In the genomic region with DNA sequence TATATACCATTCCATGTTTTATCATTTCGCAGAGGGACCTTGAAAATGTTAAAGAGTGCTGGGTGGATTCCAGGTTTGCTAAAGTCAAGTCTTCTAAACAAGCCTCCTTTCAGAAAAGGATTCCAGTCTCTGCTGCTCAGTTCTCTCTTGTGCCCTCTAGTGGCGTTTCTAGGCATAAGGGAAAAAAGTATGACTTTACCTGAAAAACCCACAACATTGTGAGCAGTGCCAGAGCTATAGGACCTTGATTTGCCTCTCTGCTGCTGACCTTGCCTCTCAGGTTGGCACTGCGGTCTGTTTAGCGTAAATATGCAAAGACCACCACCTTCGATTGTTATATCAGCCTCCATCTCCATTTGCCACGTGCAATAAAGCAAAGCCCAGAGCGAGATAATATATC, we compare ENCODE assay signal across 9 mouse cellular contexts. TPM values are rescaled to one million over a fixed set of nuclear protein-coding genes. Genes with fewer than 3 reads are reported as not detected.
DNase-seq lines count a peak whose midpoint lies in the region; ATAC-seq and TF ChIP-seq lines count a peak whose summit lies in the region.
"Had no signal": no experiment of that assay in that cellular context is flagged by ENCODE, and none has a peak within 500 bp of the region (broad histone marks: within the 10 kb centered on the region; RNA-seq: fewer than 3 reads in every experiment).

No protein-coding gene starts in this region.

- H3K9ac ChIP-seq in heart, adult 2 months (ENCODE audit: low read depth, low read length) = no peak overlapping the region
- no peak overlapping the region for H3K9ac ChIP-seq in kidney, embryonic 16.5 days (replicated peaks; ENCODE audit: low read length)
- H3K9ac ChIP-seq in stomach, embryonic 16.5 days (ENCODE audit: low read length) = no peak overlapping the region
- H3K9ac ChIP-seq: hindbrain, embryonic 15.5 days had no signal

- no peak overlapping the region for H3K4me3 ChIP-seq in heart, adult 2 months
- no peak overlapping the region for H3K4me3 ChIP-seq in kidney, embryonic 16.5 days (ENCODE audit: low read length)
- H3K4me3 ChIP-seq in stomach, embryonic 16.5 days (replicated peaks; ENCODE audit: low read length) = no peak overlapping the region
- H3K4me3 ChIP-seq: hindbrain, embryonic 15.5 days had no signal

- peak overlapping the region; percentile 5; the same call in 1 of the 2 replicates for H3K4me2 ChIP-seq in kidney, embryonic 16.5 days (replicated peaks; ENCODE audit: low read depth, low read length)
- H3K4me2 ChIP-seq in stomach, embryonic 16.5 days (ENCODE audit: low read depth, low read length) = no peak overlapping the region
- H3K4me2 ChIP-seq: hindbrain, embryonic 15.5 days had no signal

- TF ChIP-seq EP300 in heart, adult 2 months (IDR thresholded peaks at IDR 0.05; ENCODE audit: insufficient read depth, low read depth, low read length) = no peak

- H3K27ac ChIP-seq in heart, adult 2 months = no peak overlapping the region
- peak overlapping the region; percentile 90 for H3K27ac ChIP-seq in kidney, embryonic 16.5 days (ENCODE audit: low read length)
- peak overlapping the region; percentile 53 for H3K27ac ChIP-seq in stomach, embryonic 16.5 days (ENCODE audit: low read length)
- H3K27ac ChIP-seq: hindbrain, embryonic 15.5 days had no signal

- H3K4me1 ChIP-seq in heart, adult 2 months (ENCODE audit: control insufficient read depth, insufficient read depth, low read length) = no peaks in the 10 kb centered on the region
- peaks cover 11% of the 10 kb centered on the region for H3K4me1 ChIP-seq in kidney, embryonic 16.5 days (ENCODE audit: insufficient read depth, low read length)
- peaks cover 3% of the 10 kb centered on the region; the same call in 1 of the 2 replicates for H3K4me1 ChIP-seq in stomach, embryonic 16.5 days (ENCODE audit: control insufficient read depth, insufficient read depth, low read length)
- H3K4me1 ChIP-seq: hindbrain, embryonic 15.5 days had no signal

- TF ChIP-seq POLR2A in heart, adult 2 months (IDR thresholded peaks at IDR 0.05; ENCODE audit: insufficient read depth, low read depth, low read length) = no peak

- H3K79me2 ChIP-seq in heart, adult 2 months (replicated peaks; ENCODE audit: control insufficient read depth, insufficient read depth, low read length) = no peaks in the 10 kb centered on the region

- no peaks in the 10 kb centered on the region for H3K27me3 ChIP-seq in heart, adult 2 months (ENCODE audit: control insufficient read depth, insufficient read depth, low read length)
- no peaks in the 10 kb centered on the region for H3K27me3 ChIP-seq in kidney, embryonic 16.5 days (ENCODE audit: insufficient read depth, low read length)
- H3K27me3 ChIP-seq in stomach, embryonic 16.5 days (ENCODE audit: control insufficient read depth, insufficient read depth, low read length) = no peaks in the 10 kb centered on the region
- H3K27me3 ChIP-seq: hindbrain, embryonic 15.5 days had no signal

- no peak for DNase-seq in heart, adult 2 months
- no peak for DNase-seq in heart, adult 11 months
- DNase-seq in 3T3-L1 (ENCODE audit: low read depth, low spot score) (peak; percentile 65), R1 (ENCODE audit: low read depth, low spot score) (peak; percentile 72)
- DNase-seq in cerebellum, postnatal 36 days = no peak
- DNase-seq in layer of hippocampus, adult 9-11 months = no peak

- intact Hi-C loops in heart, adult 2 months (cut with DNase I) = loop anchor here (10.0 kb wide), 1 partner anchor 260 kb away; no protein-coding TSS in a partner anchor

- H3K9me3 ChIP-seq in kidney, embryonic 16.5 days (ENCODE audit: low read length) = peaks cover 5% of the 10 kb centered on the region; the same call in 1 of the 2 replicates
- peaks cover 3% of the 10 kb centered on the region; the same call in 1 of the 2 replicates for H3K9me3 ChIP-seq in stomach, embryonic 16.5 days (replicated peaks; ENCODE audit: control insufficient read depth, low read length)
- H3K9me3 ChIP-seq: hindbrain, embryonic 15.5 days had no signal

- peak; percentile 79 for TF ChIP-seq CTCF in heart, adult 2 months (IDR thresholded peaks at IDR 0.05)

- H3K36me3 ChIP-seq in heart, adult 2 months (ENCODE audit: control insufficient read depth, insufficient read depth, low read length) = no peaks in the 10 kb centered on the region
- H3K36me3 ChIP-seq in kidney, embryonic 16.5 days (ENCODE audit: insufficient read depth, low read length) = no peaks in the 10 kb centered on the region
- H3K36me3 ChIP-seq in stomach, embryonic 16.5 days (ENCODE audit: control insufficient read depth, insufficient read depth, low read length) = no peaks in the 10 kb centered on the region
- H3K36me3 ChIP-seq: hindbrain, embryonic 15.5 days had no signal

- WGBS in heart, adult 2 months = 69% methylated on average over 7 of the region's 7 CpGs
- WGBS in kidney, embryonic 16.5 days = 61% methylated on average over 7 of the region's 7 CpGs
- 56% methylated on average over 7 of the region's 7 CpGs for WGBS in stomach, embryonic 16.5 days

- ATAC-seq in kidney, embryonic 16.5 days (ENCODE audit: low FRiP score, low TSS enrichment) = no peak
- no peak for ATAC-seq in stomach, embryonic 16.5 days (ENCODE audit: insufficient read depth, low FRiP score)

RNA-seq across cellular contexts. Expression of a gene that starts 13.9 kb away (rescaled TPM):
- total RNA-seq in heart, adult 2 months (2021) = 100 to 1,000 TPM; 123 to 160 TPM
- polyA plus RNA-seq in heart, adult 2 months (2012; rRNA removed) = 65.5 and 79.6 TPM in 2 replicates
- polyA plus RNA-seq in kidney, embryonic 16.5 days (2015; fragmentation: Nextera tagmentation; extraction: Ambion mirVana) = 22.2 and 24.4 TPM in 2 replicates
- 28.1 and 33.2 TPM in 2 replicates for polyA plus RNA-seq in stomach, embryonic 16.5 days (2015; fragmentation: Nextera tagmentation; extraction: Ambion mirVana)

RNA-seq across cellular contexts. Expression of a gene that starts 47.8 kb away (rescaled TPM):
- total RNA-seq in heart, adult 2 months (2021) = 1 to 10 TPM; 1.1 TPM
- polyA plus RNA-seq in heart, adult 2 months (2012; rRNA removed) = 0.61 TPM in 2 replicates
- 2.2 and 2.3 TPM in 2 replicates for polyA plus RNA-seq in kidney, embryonic 16.5 days (2015; fragmentation: Nextera tagmentation; extraction: Ambion mirVana)
- 1.8 and 2.0 TPM in 2 replicates for polyA plus RNA-seq in stomach, embryonic 16.5 days (2015; fragmentation: Nextera tagmentation; extraction: Ambion mirVana)

Comparison
In these comparisons a context has a peak if more than half of its experiments do, and no peak if none do; other contexts are left out.
1. DNase-seq: peak in 3T3-L1 (single experiment) and R1 (single experiment); none in heart, adult 2 months (0 of 2), heart, adult 11 months (single experiment), cerebellum, postnatal 36 days (0 of 2) and layer of hippocampus, adult 9-11 months (single experiment).